Mouse (Mus musculus): ENCODE results near the gene Vkorc1l1.

DNA sequence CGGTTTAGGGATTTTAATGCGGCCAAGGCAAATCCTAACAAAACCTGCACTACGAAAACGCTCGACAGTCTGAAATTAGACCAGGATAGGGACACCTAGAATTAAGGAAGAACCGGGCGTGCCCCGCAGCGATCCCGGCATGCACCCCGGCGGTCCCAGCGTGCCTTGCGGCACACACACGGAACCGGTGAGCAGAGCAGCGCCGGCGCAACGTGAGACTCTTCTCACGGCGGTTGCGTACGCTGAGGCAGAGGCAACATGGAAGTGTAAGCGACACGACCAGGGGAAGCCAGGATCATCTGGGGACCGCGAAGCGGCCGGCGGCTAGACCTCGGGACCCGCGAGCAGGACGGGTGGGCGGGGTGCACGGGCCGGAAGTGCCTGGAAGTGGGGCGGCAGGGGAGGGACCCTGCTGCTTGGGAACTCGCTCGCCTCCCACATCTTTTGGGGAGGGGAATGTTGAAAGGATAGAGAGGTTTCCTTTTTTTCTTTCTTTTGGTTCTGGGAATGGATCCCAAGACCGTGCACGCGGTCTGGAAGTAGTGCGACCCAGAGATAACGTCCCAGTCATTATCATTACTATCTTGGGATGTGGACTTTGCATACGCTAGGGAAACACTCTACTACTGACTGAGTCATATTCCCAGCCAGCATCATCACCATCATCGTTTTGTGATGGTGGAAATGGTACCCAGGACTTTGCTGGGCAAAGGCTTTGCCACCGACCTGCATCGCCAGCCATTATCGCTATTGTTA, 87.5 kb downstream of the Vkorc1l1 start, which contains the start of the genes Asl and Crcp:
- TF ChIP-seq CTCF (conservative IDR thresholded peaks at IDR 0.05; ENCODE audit: insufficient read depth, insufficient read length, low read depth, low read length) (no peak), POLR2A (IDR thresholded peaks at IDR 0.05; ENCODE audit: low read depth, low read length) (peak; percentile 38)

All from kidney, adult 2 months (tissue).